ENCODE assay signal across 8 mouse cellular contexts in the genomic region with DNA sequence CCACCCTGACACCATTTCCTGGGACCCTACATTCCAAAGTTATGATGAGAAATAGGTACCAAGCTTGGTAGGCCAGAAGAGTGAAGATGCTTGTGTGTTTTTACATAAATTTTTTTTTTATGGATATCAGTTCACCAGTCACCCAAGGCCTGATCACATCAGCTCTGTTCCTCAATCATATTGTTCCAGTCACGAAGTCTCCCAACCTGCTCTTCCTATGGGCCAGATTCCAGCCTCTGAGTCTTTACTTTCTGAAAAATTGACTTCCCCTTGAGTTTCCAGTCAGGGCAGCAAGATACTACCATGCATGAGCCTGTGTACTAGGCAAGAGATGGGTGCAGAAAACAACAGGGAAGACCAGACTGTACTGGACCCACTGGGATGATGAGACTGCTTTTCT. TPM values are rescaled to one million over a fixed set of nuclear protein-coding genes. Genes with fewer than 3 reads are reported as not detected.
A peak's percentile ranks its signal among the peaks of the same experiment; 100 is the strongest.
DNase-seq lines count a peak whose midpoint lies in the region; ATAC-seq and TF ChIP-seq lines count a peak whose summit lies in the region.

A gene (minus strand): TSS at position 101 of the 400 bp plus-strand sequence.

- peaks cover 4% of the 10 kb centered on the region; the same call in 1 of the 2 replicates for H3K4me1 ChIP-seq in spleen, adult 2 months (ENCODE audit: control insufficient read depth, insufficient read depth, insufficient read length)
- H3K4me1 ChIP-seq in limb, embryonic 12.5 days (replicated peaks): peaks cover 27% of the 10 kb centered on the region
- H3K4me1 ChIP-seq in olfactory bulb, adult 2 months (ENCODE audit: control insufficient read depth, insufficient read depth, low read length): no peaks in the 10 kb centered on the region

- H3K27me3 ChIP-seq in spleen, adult 2 months (ENCODE audit: control insufficient read depth, insufficient read depth, low read length): no peaks in the 10 kb centered on the region
- H3K27me3 ChIP-seq in limb, embryonic 12.5 days: no peaks in the 10 kb centered on the region

- TF ChIP-seq POLR2A in spleen, adult 2 months (IDR thresholded peaks at IDR 0.05; ENCODE audit: low read depth, low read length): no peak
- TF ChIP-seq POLR2A in olfactory bulb, adult 2 months (IDR thresholded peaks at IDR 0.05; ENCODE audit: insufficient read depth, low read depth, low read length): no peak

- H3K9ac ChIP-seq in limb, embryonic 12.5 days (replicated peaks): 0 out of 2 replicates have a peak within 1 kb of the TSS, but pooled peaks have one; percentile 99

- no peak within 1 kb of the TSS for H3K27ac ChIP-seq in spleen, adult 2 months (ENCODE audit: insufficient read depth, low read length)
- peak within 1 kb of the TSS; percentile 95; the same call in 1 of the 2 replicates for H3K27ac ChIP-seq in limb, embryonic 12.5 days
- 0 out of 2 replicates have a peak within 1 kb of the TSS, but pooled peaks have one; percentile 12 for H3K27ac ChIP-seq in olfactory bulb, adult 2 months (ENCODE audit: insufficient read depth, low read depth, low read length)

- DNase-seq in spleen, adult 2 months (ENCODE audit: low read depth in 1 of 2, low spot score in 2 of 2): no peak
- no peak for DNase-seq in spleen, adult 18-20 months
- no peak for DNase-seq in heart, postnatal 14 days
- no peak for DNase-seq in right cerebral cortex, postnatal 36 days (ENCODE audit: low spot score in 2 of 2)
- DNase-seq in testis, postnatal 10 days (ENCODE audit: low spot score): no peak

- 89% methylated on average over 1 of the region's 1 CpGs for WGBS in spleen, adult 2 months
- WGBS in limb, embryonic 12.5 days: 86% methylated on average over 1 of the region's 1 CpGs
- 95% methylated on average over 1 of the region's 1 CpGs for WGBS in olfactory bulb, adult 2 months

- intact Hi-C loops in heart, postnatal 14 days (cut with DNase I): no loop called here

- no peak for ATAC-seq in erythroblast, adult 5-6 weeks (replicated peaks; ENCODE audit: low FRiP score, poor library complexity, severe bottlenecking)
- ATAC-seq in limb, embryonic 12.5 days (ENCODE audit: insufficient number of reproducible peaks, insufficient read depth, low FRiP score, low TSS enrichment, low read depth): no peak

- no peak within 1 kb of the TSS for H3K4me3 ChIP-seq in spleen, adult 2 months (ENCODE audit: extremely low read depth, insufficient read depth, insufficient read length)
- peak within 1 kb of the TSS; percentile 89 for H3K4me3 ChIP-seq in limb, embryonic 12.5 days (replicated peaks)
- no peak within 1 kb of the TSS for H3K4me3 ChIP-seq in olfactory bulb, adult 2 months (ENCODE audit: insufficient read depth, low read depth, low read length)

- H3K4me2 ChIP-seq in limb, embryonic 12.5 days: peak within 1 kb of the TSS; percentile 92

- TF ChIP-seq CTCF in spleen, adult 2 months (IDR thresholded peaks at IDR 0.05; ENCODE audit: extremely low read depth, insufficient read depth, insufficient read length, insufficient replicate concordance): no peak
- TF ChIP-seq CTCF in olfactory bulb, adult 2 months (IDR thresholded peaks at IDR 0.05; ENCODE audit: insufficient read depth, low read depth, low read length): no peak

- no peaks in the 10 kb centered on the region for H3K9me3 ChIP-seq in limb, embryonic 12.5 days

- peaks cover 7% of the 10 kb centered on the region for H3K36me3 ChIP-seq in spleen, adult 2 months (ENCODE audit: control insufficient read depth, insufficient read depth, low read length)
- peaks cover 25% of the 10 kb centered on the region for H3K36me3 ChIP-seq in limb, embryonic 12.5 days

RNA-seq across cellular contexts. Expression of the gene that starts here (rescaled TPM):
- polyA plus RNA-seq in spleen, adult 2 months (2012; rRNA removed): 87.3 and 103 TPM in 2 replicates
- total RNA-seq in erythroblast, adult 5-6 weeks (2015; ENCODE audit: low replicate concordance): 1,242 and 1,297 TPM in 2 replicates
- total RNA-seq in erythroblast, adult 5-6 weeks (2017; ENCODE audit: low replicate concordance): 1,014 and 1,409 TPM in 2 replicates
- total RNA-seq in heart, postnatal 14 days (2021): 100 to 1,000 TPM; 101 to 111 TPM
- 477 and 517 TPM in 2 replicates for polyA plus RNA-seq in limb, embryonic 12.5 days (2016; fragmentation: Nextera tagmentation; extraction: Ambion mirVana)
- 317 TPM in 1 of 2 replicates, not detected in the other for polyA plus RNA-seq in olfactory bulb, adult 2 months (2012; ENCODE audit: insufficient read depth, insufficient read length, low replicate concordance, missing spikeins)

Comparison
In these comparisons a context has a peak if more than half of its experiments do, and no peak if none do; other contexts are left out.
1. RNA of the gene that starts here (total RNA-seq): 1,014 to 1,409 TPM in erythroblast, adult 5-6 weeks; 101 to 111 TPM in heart, postnatal 14 days; every median in the first group is over 4 times any median in the second.